Mouse (Mus musculus): Measurements from ENCODE around the gene BC055324. TPM values are rescaled to one million over a fixed set of nuclear protein-coding genes. Genes with fewer than 3 reads are reported as not detected.

Gene BC055324
- polyA plus RNA-seq, 1 experiment, result 10.4 TPM

DNA sequence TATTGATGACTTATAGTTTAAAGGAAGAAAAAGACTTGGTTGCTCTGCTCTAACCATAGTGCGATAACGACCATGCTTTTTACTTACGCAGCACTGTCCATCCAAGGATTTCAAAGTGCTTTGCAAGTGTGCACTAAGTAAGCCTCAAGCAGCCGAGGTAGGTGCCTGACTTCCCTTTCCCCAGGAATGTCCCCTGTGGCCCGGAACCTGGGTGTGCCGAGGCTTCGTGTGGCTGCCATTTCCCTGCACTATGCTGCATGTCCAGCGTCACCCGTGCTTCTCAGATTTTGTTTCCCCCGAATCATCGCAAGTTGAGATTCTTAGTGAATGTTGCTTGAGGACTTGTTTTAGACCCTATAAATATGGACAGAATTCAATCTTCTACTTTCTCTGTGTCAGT, 82.6 kb downstream of the BC055324 start:
- H3ac ChIP-seq (ENCODE audit: control insufficient read depth, insufficient read length, low read depth), result no peak overlapping the region
- H3K4me3 ChIP-seq (ENCODE audit: insufficient read depth, poor library complexity, severe bottlenecking), result no peak overlapping the region
- TF ChIP-seq MYOG (IDR thresholded peaks at IDR 0.05; ENCODE audit: control insufficient read depth, extremely low read depth, insufficient read length), result no peak
- TF ChIP-seq CTCF (IDR thresholded peaks at IDR 0.05; ENCODE audit: control insufficient read depth, insufficient read depth, insufficient read length), result no peak
- TF ChIP-seq MAX (IDR thresholded peaks at IDR 0.05), result no peak
- no peak for TF ChIP-seq FOSL1 (IDR thresholded peaks at IDR 0.05; ENCODE audit: insufficient read depth, low read length, poor library complexity, severe bottlenecking)
- no peak for TF ChIP-seq CEBPB (IDR thresholded peaks at IDR 0.05; ENCODE audit: low read depth)
- no peak for TF ChIP-seq MYOD1 (IDR thresholded peaks at IDR 0.05; ENCODE audit: control insufficient read depth, insufficient read length, low read depth)
- TF ChIP-seq USF1 (IDR thresholded peaks at IDR 0.05; ENCODE audit: low read depth), result no peak
- peaks cover 5% of the 10 kb centered on the region for H3K36me3 ChIP-seq (ENCODE audit: control insufficient read depth, insufficient read depth)
- no peaks in the 10 kb centered on the region for H3K27me3 ChIP-seq (ENCODE audit: control insufficient read depth, insufficient read depth, insufficient read length)
- H3K79me3 ChIP-seq (ENCODE audit: low read depth), result no peaks in the 10 kb centered on the region
- no peaks in the 10 kb centered on the region for H3K79me2 ChIP-seq (ENCODE audit: control insufficient read depth, insufficient read depth)

DNA sequence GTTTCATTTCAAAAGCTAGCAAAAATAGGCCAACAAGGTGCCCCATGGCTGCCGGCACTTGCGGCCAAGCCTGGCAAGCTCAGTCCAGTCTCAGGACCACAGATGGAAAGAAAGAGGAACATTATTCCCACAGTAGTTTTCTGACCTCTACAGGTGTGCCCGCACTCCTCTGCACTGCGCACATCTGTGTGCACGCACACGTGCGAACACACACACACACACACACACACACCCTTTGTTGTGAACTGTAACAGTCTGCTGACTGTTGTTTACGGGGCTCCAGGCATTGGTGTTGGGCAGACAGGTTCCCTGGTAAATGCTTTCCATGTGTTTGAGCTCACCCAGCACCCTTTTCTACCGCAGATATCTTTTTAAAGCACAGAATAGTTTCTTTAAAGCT, 83.8 kb downstream of the BC055324 start:
- Histone ChIP-seq H3K4me3 (ENCODE audit: insufficient read depth, poor library complexity, severe bottlenecking) (no peak overlapping the region), H3K36me3 (ENCODE audit: control insufficient read depth, insufficient read depth) (no peaks in the 10 kb centered on the region), H3K27me3 (ENCODE audit: control insufficient read depth, insufficient read depth, insufficient read length) (no peaks in the 10 kb centered on the region), H3K79me2 (ENCODE audit: control insufficient read depth, insufficient read depth) (no peaks in the 10 kb centered on the region), H3ac (ENCODE audit: control insufficient read depth, insufficient read length, low read depth) (no peak overlapping the region), H3K79me3 (ENCODE audit: low read depth) (no peaks in the 10 kb centered on the region)
- TF ChIP-seq CTCF (IDR thresholded peaks at IDR 0.05; ENCODE audit: control insufficient read depth, insufficient read depth, insufficient read length) (no peak), MAX (IDR thresholded peaks at IDR 0.05) (no peak), MYOG (IDR thresholded peaks at IDR 0.05; ENCODE audit: control insufficient read depth, extremely low read depth, insufficient read length) (no peak), FOSL1 (IDR thresholded peaks at IDR 0.05; ENCODE audit: insufficient read depth, low read length, poor library complexity, severe bottlenecking) (no peak), MYOD1 (IDR thresholded peaks at IDR 0.05; ENCODE audit: control insufficient read depth, insufficient read length, low read depth) (no peak), USF1 (IDR thresholded peaks at IDR 0.05; ENCODE audit: low read depth) (no peak), CEBPB (IDR thresholded peaks at IDR 0.05; ENCODE audit: low read depth) (no peak)

DNA sequence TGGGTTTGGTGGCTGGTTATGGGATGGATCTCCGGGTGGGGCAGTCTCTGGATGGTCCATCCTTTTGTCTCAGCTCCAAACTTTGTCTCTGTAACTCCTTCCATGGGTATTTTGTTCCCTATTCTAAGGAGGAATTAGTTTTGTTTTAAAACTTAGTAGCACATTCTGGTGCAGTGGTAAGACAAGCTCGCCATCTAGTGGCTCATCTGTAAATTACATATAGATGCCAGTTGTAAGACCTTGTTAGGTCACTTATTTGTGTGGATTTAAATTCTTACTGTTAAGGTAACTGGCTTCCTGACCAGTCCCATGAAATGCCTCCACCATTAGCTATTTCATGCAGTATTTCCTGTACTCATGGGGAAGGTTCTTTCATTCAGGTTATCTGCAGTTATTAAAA, 84.3 kb downstream of the BC055324 start:
- no peaks in the 10 kb centered on the region for H3K79me2 ChIP-seq (ENCODE audit: control insufficient read depth, insufficient read depth)
- no peak overlapping the region for H3ac ChIP-seq (ENCODE audit: control insufficient read depth, insufficient read length, low read depth)
- H3K36me3 ChIP-seq (ENCODE audit: control insufficient read depth, insufficient read depth), result no peaks in the 10 kb centered on the region
- H3K79me3 ChIP-seq (ENCODE audit: low read depth), result no peaks in the 10 kb centered on the region
- H3K27me3 ChIP-seq (ENCODE audit: control insufficient read depth, insufficient read depth, insufficient read length), result no peaks in the 10 kb centered on the region
- H3K4me3 ChIP-seq (ENCODE audit: insufficient read depth, poor library complexity, severe bottlenecking), result no peak overlapping the region
- no peak for TF ChIP-seq MAX (IDR thresholded peaks at IDR 0.05)
- TF ChIP-seq MYOG (IDR thresholded peaks at IDR 0.05; ENCODE audit: control insufficient read depth, extremely low read depth, insufficient read length), result no peak
- no peak for TF ChIP-seq CTCF (IDR thresholded peaks at IDR 0.05; ENCODE audit: control insufficient read depth, insufficient read depth, insufficient read length)
- TF ChIP-seq USF1 (IDR thresholded peaks at IDR 0.05; ENCODE audit: low read depth), result no peak
- no peak for TF ChIP-seq CEBPB (IDR thresholded peaks at IDR 0.05; ENCODE audit: low read depth)

- Histone ChIP-seq H3K79me2 (ENCODE audit: control insufficient read depth, insufficient read depth) (no peaks in the 10 kb centered on the region), H3ac (ENCODE audit: control insufficient read depth, insufficient read length, low read depth) (no peak overlapping the region)
- TF ChIP-seq CEBPB (IDR thresholded peaks at IDR 0.05; ENCODE audit: low read depth), result no peak
- TF ChIP-seq MYOG (IDR thresholded peaks at IDR 0.05; ENCODE audit: control insufficient read depth, extremely low read depth, insufficient read length), result no peak
- no peak for TF ChIP-seq CTCF (IDR thresholded peaks at IDR 0.05; ENCODE audit: control insufficient read depth, insufficient read depth, insufficient read length)
- TF ChIP-seq FOSL1 (IDR thresholded peaks at IDR 0.05; ENCODE audit: insufficient read depth, low read length, poor library complexity, severe bottlenecking), result no peak
- no peak for TF ChIP-seq MAX (IDR thresholded peaks at IDR 0.05)
- TF ChIP-seq USF1 (IDR thresholded peaks at IDR 0.05; ENCODE audit: low read depth), result no peak
- no peak for TF ChIP-seq MYOD1 (IDR thresholded peaks at IDR 0.05; ENCODE audit: control insufficient read depth, insufficient read length, low read depth)
These were observed 86.2 kb downstream of the BC055324 start for GRCm38 (mm10) chr1:163908389-163908788.

GRCm38 (mm10) chr1:163907007-163907811, 87.4 kb downstream of the BC055324 start:
- no peak overlapping the region for H3K4me3 ChIP-seq (ENCODE audit: insufficient read depth, poor library complexity, severe bottlenecking)
- H3K79me2 ChIP-seq (ENCODE audit: control insufficient read depth, insufficient read depth), result no peaks in the 10 kb centered on the region
- H3K36me3 ChIP-seq (ENCODE audit: control insufficient read depth, insufficient read depth), result no peaks in the 10 kb centered on the region
- no peak for TF ChIP-seq MYOG (IDR thresholded peaks at IDR 0.05; ENCODE audit: control insufficient read depth, extremely low read depth, insufficient read length)
- TF ChIP-seq MAX (IDR thresholded peaks at IDR 0.05), result no peak
- no peak for TF ChIP-seq CTCF (IDR thresholded peaks at IDR 0.05; ENCODE audit: control insufficient read depth, insufficient read depth, insufficient read length)
- no peak for TF ChIP-seq FOSL1 (IDR thresholded peaks at IDR 0.05; ENCODE audit: insufficient read depth, low read length, poor library complexity, severe bottlenecking)
- no peak for TF ChIP-seq MYOD1 (IDR thresholded peaks at IDR 0.05; ENCODE audit: control insufficient read depth, insufficient read length, low read depth)
- TF ChIP-seq CEBPB (IDR thresholded peaks at IDR 0.05; ENCODE audit: low read depth), result no peak
- no peak for TF ChIP-seq USF1 (IDR thresholded peaks at IDR 0.05; ENCODE audit: low read depth)
- no peaks in the 10 kb centered on the region for H3K27me3 ChIP-seq (ENCODE audit: control insufficient read depth, insufficient read depth, insufficient read length)
- H3ac ChIP-seq (ENCODE audit: control insufficient read depth, insufficient read length, low read depth), result no peak overlapping the region
- no peaks in the 10 kb centered on the region for H3K79me3 ChIP-seq (ENCODE audit: low read depth)

More at GRCm38 (mm10) chr1:163908389-163908788, 86.2 kb downstream of the BC055324 start:
- Histone ChIP-seq H3K79me3 (ENCODE audit: low read depth) (no peaks in the 10 kb centered on the region), H3K4me3 (ENCODE audit: insufficient read depth, poor library complexity, severe bottlenecking) (no peak overlapping the region), H3K36me3 (ENCODE audit: control insufficient read depth, insufficient read depth) (no peaks in the 10 kb centered on the region), H3K27me3 (ENCODE audit: control insufficient read depth, insufficient read depth, insufficient read length) (no peaks in the 10 kb centered on the region)
